Mouse (Mus musculus) frontal cortex, postnatal 25 days (tissue): Measurements from ENCODE around the gene Prkag3.

Experiments used
- DNase-seq, 2 experiments: peaks; one replicate each; pipeline ENCODE4 v3.0.0; 2022; ENCODE audit warnings: low spot score in 2 of 2

Prkag3 gene

DNA sequence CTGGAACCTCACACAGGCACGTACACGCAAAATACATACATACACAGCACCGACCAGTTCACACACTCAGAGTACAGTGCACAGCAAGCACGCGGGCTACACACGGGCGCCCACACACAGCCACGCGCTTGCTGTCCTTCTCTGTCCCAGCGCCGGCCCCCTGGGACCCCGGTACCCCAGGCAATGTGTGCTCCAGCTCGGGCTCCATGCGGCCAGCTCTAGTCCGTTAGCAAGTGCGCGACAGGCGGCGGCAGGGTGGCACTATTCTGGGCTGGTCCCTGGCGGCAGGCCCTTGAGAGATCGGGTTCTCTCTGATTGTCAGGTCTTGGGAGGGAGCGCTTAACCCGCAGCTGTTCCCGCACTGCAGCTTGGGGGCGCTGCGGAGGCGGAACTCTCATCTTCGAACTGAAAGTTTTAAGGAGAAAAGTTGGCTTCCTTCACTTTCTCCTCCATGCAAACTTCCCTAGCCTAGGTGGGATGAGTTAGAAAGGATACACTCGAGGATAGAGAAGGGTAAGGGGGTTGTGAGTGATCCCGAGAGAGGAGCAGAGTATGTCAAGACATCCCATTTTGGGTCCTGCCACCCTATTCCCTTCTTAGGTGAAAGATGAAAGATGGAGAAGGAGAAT lies at the start of gene Prkag3:
Gene Prkag3, minus strand, starts transcription at position 579 of the 629 bp plus-strand sequence.
- DNase-seq: peak; percentile 15 to 23

DNA sequence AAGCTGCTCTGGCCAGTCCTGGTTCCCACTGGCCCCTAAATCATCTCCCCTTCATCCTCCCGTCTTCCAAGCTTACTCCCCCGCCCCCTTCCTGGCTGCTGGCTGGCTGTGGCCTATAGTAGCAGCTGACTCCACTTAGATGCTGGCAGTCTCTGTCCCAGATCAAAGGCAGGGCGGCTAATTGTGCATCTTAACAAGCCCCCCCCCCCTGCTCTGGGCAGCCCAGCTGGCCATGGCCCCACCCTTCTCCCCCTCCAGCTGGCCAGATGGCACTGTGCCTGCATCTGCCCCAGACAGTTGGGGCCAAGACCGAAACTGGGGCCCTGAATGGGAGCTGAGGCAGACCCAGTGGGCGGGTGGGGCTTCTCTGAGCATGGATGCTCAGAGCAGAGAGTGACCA lies 48.4 kb upstream of the Prkag3 start:
- no peak for DNase-seq

DNA sequence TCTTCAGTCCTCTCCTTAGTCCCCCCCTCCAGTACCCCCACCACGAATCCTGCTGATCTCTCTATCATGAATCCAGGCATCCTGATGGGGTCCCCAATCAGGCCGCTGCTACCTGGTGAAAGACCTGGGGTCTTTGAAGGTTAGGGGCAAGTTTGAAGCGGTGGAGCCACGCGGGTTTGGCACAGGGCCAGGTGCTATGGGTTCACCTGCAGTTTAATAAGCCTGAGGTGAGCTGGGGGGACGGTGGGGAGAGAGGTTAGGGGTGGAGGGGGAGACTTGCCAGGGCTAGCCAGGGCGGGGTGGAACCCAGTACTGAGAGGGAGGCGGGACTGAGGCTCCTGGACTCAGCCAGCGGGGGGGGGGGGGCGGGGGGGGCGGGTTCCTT lies 46.1 kb upstream of the Prkag3 start:
- no peak for DNase-seq

DNA sequence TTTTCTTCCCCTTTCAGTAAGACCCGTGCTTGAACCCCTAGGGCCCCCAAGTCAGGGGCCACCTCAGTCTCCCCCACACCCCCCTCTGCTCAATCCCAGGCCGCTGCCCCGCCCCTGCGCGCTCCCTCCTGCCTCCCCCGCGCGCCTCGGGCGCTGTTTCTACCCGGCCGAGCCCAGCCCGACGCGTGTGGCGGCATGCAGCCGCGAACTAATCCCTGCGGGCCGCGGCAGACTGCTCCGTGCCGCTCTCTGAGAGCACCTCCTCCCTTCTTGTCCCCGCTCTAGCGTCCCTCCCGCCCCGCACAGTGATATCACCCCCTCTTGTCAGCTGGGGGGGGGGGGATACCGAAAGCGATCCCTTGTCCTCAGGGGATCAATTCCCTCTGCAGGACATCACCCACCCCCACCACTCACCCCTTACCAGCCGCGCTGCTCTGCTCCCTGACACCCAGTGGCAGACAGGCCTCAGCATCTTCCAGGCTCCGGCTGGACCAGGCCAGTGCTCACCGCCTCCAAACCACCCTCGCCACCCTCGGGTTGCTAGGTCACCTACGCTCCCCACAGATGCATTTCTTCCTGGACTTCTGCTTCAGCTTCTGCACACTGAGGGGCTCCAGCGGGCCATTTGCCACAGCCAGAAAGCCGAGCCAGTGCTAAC lies 45.6 kb upstream of the Prkag3 start:
- DNase-seq: no peak

DNA sequence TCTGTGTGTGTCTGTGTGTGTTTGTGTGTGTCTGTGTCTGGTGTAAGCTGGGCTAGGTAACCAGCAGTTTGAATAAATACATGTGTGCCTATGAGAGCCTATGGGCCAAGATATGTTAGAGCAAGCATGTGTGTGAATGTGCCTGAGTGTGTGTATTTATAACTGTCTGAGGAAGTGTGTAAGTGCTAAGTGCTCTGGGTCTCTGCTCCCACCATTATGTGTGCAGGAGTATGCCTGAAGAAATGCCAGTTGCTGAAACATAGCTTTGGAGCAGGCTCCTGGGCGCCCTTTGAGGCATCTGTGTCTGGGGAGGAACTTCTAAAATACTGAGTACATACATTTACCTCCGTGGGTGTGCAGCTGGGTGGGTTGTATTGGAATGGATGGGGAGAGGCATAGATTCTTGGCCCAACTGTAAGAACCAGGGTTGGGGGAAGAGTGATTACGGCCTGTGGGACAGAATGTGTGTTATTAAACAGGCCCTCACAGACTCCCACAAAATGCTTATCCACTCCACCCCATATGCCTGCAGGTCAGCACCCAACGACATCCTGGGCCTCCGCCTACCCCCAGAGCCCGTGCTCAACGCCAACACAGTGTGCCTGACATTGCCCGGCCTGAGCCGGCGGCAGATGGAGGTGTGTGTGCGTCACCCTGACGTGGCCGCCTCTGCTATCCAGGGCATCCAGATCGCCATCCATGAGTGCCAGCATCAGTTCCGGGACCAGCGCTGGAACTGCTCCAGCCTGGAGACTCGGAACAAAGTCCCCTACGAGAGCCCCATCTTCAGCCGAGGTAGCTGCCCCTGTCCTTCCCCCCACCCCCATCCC lies 44.0 kb upstream of the Prkag3 start:
- no peak for DNase-seq

DNA sequence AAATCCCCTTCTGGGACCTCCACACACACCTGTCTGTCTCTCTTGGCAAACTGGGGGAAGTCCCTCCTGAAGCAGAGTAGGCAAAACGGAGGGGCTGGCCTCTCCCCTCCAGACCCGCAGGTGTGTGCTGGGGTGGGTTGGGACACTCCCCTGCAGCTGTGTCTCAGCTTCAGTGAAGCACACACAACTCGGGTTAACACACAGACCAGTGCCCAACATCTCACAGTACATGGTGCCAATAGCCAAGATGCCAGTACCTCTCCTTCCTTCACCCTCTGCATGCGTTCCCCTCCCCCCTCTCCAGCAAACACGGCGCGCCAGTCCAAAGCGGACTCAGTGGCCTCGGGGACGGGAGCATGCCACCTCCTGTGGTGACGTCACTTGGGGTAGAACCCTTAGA lies 42.2 kb upstream of the Prkag3 start, which contains the start of gene Wnt10a:
Gene Wnt10a, plus strand, starts transcription at position 268 of the 400 bp plus-strand sequence.
- DNase-seq: no peak

DNA sequence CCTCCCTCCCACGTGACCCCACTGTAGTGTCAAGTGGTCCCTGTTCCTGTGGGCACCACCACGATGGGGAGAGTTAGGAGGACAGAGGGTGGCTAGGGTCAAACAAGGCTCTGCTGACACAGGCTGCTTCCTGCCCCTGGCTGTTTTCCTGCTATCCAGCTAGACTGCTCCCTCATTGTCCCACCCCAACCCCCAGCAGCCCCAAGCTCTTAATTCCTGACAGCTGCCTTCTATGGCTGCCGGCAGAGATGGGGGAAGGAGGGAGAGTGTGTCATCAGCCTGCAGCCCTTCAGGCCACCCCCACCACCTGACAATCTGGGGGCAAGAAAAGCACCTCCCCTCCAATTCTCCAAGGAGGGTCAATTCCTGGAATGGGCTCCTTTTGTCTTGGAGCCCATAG lies 41.1 kb upstream of the Prkag3 start:
- no peak for DNase-seq

DNA sequence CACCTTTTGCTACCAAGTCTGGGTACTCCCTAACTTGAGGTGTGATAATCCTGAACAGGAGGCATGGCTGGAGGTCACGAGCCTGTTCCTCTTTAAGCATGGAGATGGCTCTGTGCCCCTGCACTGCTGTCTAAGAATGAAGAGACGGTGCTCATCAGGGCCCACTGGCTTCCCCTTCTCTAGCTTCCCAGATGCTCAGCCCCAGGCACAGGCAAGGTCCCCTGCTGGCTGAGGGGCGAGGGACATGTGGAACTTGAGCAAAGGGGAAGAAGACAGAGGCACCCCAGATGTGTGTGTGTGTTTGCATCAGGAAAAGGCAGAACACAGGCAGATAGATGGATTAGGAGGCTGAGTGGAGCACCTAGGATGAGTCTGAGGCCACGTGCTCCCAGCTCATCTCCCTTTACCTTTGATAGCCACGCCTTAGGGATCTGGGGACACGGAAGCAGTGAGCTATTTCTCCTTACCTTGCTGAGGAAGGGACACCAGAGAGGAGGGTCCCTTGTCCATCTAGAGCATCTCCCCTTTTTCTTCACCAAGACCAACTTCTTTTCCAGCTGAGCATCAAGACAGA lies 39.7 kb upstream of the Prkag3 start:
- no peak for DNase-seq

DNA sequence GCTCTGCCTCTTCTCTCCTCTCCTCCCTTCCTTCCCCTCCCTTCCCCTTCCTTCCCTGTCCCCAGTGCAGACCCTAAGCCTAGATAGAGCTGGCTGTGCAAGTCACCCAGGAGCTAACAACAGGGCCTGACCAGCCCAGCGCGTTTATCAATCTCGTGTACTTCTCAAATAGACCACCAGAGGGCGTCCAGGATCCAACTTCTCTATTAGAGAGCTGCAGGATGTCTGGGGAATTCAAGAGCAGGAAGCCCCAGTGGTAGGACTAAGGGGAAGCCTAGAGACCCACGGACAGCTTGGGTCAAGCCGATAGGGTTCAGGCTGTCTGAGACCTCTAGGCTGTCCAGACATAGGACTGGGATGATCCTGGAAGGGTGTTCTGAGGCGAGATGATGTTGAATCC lies 38.8 kb upstream of the Prkag3 start:
- peak; percentile 74 to 80 for DNase-seq

DNA sequence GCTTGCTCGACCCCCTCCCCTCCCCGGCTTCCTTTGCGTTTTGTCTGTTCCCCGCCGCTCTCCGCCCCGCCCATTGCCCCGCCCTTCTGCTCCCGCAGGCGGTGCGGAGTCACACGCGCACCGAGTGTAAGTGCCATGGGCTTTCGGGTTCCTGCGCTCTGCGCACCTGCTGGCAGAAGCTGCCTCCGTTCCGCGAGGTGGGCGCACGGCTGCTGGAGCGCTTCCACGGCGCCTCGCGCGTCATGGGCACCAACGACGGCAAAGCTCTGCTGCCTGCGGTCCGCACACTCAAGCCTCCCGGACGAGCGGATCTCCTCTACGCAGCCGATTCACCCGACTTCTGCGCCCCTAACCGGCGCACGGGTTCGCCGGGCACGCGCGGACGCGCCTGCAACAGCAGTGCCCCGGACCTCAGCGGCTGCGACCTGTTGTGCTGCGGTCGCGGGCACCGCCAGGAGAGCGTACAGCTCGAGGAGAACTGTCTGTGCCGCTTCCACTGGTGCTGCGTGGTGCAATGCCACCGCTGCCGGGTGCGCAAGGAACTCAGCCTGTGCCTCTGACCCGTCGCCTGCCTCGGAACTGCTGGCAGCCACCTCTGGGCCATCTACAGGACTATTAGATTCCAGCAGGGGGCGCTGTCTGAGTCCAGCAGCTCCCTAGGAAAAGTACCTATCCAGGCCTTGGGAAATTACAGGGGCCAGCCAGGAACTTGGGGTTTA lies 35.2 kb upstream of the Prkag3 start:
- no peak for DNase-seq

DNA sequence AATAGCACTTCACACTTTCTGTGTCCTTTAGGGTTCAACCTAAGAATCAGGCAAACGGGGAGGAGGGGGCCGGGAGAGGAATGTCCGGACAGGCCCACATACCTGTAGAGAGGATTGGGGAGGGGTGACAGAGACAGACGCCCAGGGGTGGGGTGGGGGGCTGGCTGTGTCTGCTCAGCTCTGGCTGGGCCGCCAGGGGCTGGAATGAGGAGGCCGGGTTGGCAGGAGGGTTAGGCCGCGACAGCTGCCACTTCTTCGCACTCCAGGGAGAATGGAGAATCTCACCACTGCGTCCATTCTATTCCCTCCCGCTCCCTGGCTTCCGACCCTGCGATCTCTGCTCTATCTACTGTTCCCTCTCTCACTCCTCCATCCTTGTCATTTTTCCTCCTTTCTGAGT lies 34.5 kb upstream of the Prkag3 start:
- DNase-seq: no peak

DNA sequence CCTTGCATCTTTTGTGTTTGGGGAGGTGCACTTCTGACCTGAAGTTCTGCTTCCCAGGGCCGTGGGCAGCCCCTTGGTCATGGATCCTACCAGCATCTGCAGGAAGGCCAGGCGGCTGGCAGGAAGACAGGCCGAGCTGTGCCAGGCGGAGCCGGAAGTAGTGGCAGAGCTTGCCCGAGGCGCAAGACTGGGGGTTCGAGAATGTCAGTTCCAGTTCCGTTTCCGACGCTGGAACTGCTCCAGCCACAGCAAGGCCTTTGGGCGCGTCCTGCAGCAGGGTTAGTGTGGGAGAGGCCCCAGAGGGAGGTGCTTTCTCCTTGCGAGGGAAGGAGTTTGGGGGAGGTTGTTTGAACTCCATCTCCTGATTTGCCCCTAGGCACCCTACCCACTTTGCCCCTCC lies 33.0 kb upstream of the Prkag3 start:
- DNase-seq: no peak

DNA sequence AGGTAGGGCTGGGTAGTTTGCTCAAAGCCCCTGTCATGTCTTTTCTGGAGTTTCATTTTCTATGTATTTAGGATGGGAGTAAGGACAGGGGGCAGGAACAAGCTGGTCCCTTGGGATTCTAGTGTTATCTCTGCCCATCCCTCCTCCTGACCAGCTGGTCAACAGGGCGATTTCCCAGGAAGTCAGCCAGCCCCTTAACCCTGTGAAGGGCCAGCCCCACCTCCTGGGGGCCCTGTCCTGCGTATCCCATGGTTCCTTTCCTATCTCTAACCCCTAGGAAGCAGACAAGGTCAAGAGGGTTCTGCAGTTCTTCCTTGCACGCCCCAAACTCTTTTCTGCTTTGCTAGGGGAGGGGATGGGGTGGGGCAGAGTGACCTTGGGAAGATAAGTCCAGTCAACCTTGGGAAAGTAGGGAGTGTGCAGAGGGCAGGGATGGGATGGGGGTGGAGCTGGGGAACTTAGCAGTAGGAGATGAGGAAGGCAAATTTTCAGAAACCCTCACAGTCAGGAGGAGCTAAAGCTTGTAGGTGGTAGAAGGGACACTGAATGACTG lies 30.0 kb upstream of the Prkag3 start:
- DNase-seq: no peak

DNA sequence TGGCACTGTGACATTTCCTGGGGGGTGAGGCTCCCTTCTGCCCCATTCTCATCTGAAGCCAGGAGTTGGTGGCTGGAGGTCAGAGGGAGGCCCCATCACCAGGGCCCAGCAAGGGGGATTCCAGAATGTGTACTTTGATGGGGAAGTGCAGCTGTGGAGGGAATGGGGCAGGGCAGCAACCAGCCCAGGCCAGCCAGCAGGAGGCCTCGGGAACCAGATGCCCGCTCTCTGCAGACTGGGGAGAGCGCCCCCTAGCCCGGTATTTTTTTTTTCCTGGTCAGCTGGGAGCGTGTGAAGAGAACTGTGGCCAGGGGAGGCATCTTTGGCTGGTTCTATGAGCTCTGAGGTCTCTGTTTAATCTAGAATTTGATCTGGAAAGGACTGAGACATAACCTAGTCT lies 26.8 kb upstream of the Prkag3 start:
- no peak for DNase-seq

DNA sequence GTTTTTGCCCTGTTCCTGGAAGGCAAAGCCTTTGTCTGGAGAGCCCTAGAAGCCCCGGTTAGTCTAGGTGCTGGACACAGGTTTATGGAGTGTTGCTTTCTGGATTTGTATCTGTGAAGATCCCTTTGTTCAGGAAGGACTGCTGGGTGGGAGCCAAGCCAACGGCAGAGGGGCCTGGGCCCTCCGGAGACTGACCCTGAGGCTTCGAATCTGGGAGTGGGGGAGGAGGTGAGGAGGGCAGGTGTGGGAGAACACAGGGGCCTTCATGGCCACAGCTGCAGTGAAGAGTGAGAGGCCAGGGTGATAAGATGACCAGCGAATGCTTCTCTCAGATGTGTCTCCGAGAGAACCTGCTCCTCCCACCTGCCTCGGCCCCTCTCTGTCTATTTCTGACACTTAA lies 25.0 kb upstream of the Prkag3 start:
- DNase-seq: no peak

DNA sequence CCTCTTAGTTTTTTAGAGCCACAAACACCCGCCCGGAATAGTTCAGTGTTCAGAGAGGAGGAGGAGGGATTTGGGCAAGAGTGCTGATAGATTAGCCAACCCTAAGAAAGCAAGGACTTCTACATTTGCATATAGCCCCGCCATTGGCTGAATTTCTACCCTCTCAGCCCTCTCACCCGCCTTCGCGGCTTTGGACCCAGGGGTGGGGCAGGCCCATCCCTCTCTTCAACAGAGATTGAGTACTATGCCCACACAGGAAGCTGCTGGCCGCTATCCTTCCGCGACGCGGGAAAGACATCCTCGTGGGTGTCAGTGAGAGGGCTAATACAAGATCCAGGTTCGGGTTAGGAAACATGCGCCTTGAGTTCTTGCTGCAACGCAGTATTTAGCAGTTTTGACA lies 24.1 kb upstream of the Prkag3 start:
- no peak for DNase-seq

DNA sequence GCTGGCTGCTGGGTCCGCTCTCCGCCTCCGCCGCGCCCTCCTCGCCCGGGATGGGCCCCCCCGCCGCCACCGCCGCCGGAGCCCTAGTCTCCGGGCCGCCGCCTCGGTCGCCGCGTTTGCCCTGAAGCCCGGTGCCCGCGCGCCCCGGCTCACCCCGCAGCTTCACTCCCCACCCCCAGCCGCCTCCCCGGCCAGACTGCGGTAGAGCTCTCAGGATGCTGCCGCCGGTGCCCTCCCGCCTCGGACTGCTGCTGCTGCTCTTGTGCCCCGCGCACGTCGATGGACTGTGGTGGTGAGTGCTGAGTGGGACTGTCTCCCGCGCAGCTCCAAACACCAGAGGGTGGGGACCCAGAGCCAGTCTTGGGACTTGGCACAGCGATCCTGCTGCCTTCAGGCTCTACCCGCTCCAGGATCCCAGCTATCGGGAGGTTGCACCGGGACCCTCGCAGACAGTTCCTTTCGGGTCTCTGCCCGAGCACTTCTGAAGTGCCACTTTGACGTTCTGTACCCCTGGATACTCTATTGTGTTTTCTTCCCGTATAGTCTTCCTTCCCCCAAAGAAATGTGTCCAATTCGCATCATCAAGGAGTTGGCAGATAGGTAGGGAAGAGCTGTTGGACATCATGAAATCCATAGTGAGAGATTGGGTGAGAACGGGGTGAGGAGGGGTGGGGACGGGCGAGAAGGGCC lies 23.1 kb upstream of the Prkag3 start:
- no peak for DNase-seq

DNA sequence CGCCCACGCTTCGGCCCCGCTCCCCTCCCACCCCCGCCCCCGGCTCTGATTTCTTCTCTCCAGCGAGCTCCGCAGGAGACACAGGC lies 22.7 kb upstream of the Prkag3 start, which contains the start of gene Wnt6:
Gene Wnt6, plus strand, starts transcription at position 48 of the 86 bp plus-strand sequence.
- no peak for DNase-seq

DNA sequence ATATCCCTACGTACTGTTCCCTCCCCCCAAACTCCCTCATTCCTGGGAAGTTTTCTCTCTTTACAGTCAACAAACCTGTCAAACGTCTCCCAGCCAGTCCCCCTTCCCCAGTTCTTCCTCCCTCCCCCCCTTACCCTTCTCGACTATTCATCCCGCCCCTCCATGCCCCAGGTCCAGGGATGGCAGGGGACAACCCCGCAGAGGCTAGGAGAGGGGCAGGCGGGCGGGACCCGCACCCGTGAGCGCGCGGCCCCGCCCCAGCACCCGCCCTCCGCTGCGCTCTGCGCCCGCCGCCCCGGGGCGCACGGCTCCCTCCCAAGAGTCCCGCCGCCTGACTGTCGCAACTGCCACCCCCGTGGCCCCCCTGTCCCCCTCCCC lies 22.4 kb upstream of the Prkag3 start:
- no peak for DNase-seq

DNA sequence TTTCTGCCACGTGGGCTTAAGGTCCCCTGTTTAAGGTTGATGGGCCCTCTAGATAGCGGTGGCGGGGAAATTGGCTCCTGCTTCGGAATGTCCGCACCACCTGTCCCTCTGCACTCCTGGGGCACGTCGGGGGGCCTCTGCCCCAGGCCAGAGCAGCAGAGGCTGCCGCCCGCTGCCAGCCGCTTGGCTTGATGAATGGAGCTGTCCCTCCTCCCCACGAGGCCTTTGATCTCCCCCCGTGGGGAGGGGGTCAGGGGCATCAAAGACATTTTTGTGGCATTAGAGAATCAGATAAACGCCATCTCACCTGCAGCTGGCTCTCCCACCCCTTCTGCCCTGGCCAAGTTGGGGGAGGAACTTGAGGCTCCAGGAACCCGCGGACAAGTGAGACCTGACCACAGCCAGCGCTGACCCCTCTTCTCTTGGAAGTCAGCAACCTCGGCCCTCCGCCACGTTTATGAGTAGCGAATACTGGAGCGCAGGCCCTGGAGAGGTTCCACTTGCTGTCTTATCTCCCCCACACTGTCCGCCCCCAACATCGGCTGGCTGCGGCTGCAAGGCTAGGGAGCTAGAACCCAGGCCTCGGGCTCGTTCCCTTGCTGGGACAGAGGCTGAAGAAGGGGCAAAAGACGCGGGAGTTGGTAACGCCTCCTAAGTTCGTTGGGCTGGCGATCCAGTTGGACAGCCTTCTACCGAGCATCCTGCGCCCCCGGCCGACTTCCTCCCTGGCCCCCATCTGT lies 21.9 kb upstream of the Prkag3 start:
- DNase-seq: no peak

DNA sequence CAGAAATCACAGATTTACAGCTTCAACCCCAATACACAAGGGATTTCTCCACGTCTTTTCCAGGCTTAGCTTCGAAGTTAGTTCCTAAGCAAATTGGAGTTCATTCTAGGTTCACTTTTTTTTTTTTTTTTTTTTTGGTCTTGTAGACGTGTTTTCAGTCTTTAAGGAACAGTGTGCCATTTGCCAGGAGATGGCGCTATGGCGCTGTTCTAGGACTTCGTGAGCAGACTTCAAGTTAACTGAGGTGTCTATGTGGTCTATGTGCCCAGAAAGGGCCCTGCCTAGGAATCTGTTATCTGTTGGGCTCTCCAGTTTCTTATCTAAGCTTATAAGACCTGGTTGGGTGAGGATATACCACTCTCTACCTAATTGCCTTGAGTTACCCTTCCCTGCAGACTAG lies 14.1 kb upstream of the Prkag3 start:
- peak; percentile 63 to 68 for DNase-seq
